In the genomic region with DNA sequence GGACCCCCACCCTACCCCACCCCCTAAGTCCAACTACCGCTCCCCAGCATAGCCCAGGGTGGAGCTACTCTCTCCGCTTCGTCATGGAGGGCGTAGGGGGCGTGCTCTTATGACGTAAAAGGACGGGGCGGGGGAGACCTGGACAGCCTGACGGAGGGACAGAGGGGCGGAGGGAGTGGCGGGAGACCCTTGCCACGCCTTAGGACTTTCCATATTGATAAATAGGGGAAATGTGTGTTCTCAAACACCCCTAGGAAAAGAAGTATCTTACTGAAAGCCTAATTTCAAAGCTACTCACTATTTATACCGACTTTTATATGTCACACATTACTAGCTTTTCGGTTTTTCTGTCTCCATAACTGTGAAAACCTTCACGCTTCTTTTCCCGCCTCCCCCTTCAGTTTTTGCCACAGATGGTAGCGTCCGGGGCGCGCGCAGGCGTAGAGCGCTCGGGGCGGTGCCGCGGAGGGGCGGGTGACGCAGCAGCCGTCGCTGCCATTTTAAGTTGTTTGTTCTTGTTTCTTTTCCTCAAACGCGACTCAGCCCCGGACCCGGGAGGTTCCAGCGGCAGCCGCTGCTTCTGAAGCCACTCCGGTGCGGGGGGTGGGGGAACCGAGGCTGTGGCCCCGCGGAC, we compare ENCODE assay signal across 8 mouse cellular contexts. TPM values are rescaled to one million over a fixed set of nuclear protein-coding genes. Genes with fewer than 3 reads are reported as not detected.
A peak's percentile ranks its signal among the peaks of the same experiment; 100 is the strongest.
DNase-seq lines count a peak whose midpoint lies in the region; ATAC-seq and TF ChIP-seq lines count a peak whose summit lies in the region.

No protein-coding gene starts in this region.

- no peak for TF ChIP-seq CTCF in layer of hippocampus, adult 2 months (conservative IDR thresholded peaks at IDR 0.05)
- no peak for TF ChIP-seq CTCF in lung, embryonic 14.5 days (IDR thresholded peaks at IDR 0.05; ENCODE audit: low read depth)
- TF ChIP-seq CTCF in olfactory bulb, adult 2 months (IDR thresholded peaks at IDR 0.05; ENCODE audit: insufficient read depth, low read depth, low read length): no peak
- TF ChIP-seq CTCF in thymus, adult 2 months (IDR thresholded peaks at IDR 0.05; ENCODE audit: borderline replicate concordance, control insufficient read depth, extremely low read depth, insufficient read depth, low read length, poor library complexity): no peak

- H3K4me3 ChIP-seq in forebrain, embryonic 15.5 days: peak overlapping the region; percentile 98
- peak overlapping the region; percentile 92 for H3K4me3 ChIP-seq in layer of hippocampus, adult 2 months
- peak overlapping the region; percentile 98 for H3K4me3 ChIP-seq in lung, embryonic 14.5 days (ENCODE audit: low read depth, low read length)
- H3K4me3 ChIP-seq in olfactory bulb, adult 2 months (ENCODE audit: insufficient read depth, low read depth, low read length): peak overlapping the region; percentile 83
- H3K4me3 ChIP-seq in thymus, adult 2 months (ENCODE audit: control insufficient read depth, insufficient read depth, low read length): peak overlapping the region; percentile 90

- peaks cover 36% of the 10 kb centered on the region for H3K4me1 ChIP-seq in forebrain, embryonic 15.5 days
- H3K4me1 ChIP-seq in lung, embryonic 14.5 days (ENCODE audit: insufficient read depth): no peaks in the 10 kb centered on the region
- H3K4me1 ChIP-seq in olfactory bulb, adult 2 months (ENCODE audit: control insufficient read depth, insufficient read depth, low read length): no peaks in the 10 kb centered on the region
- H3K4me1 ChIP-seq in thymus, adult 2 months (replicated peaks; ENCODE audit: control insufficient read depth, insufficient read depth, low read length): peaks cover 7% of the 10 kb centered on the region

- peak overlapping the region; percentile 90 for H3K4me2 ChIP-seq in forebrain, embryonic 15.5 days (replicated peaks)
- H3K4me2 ChIP-seq in lung, embryonic 14.5 days: peak overlapping the region; percentile 91

- peak; percentile 97 for TF ChIP-seq POLR2A in olfactory bulb, adult 2 months (IDR thresholded peaks at IDR 0.05; ENCODE audit: insufficient read depth, low read depth, low read length)
- TF ChIP-seq POLR2A in thymus, adult 2 months (IDR thresholded peaks at IDR 0.05; ENCODE audit: control insufficient read depth, extremely low read depth, insufficient read depth, low read length, poor library complexity): peak; percentile 99

- peak; percentile 97 for ATAC-seq in forebrain, embryonic 15.5 days (replicated peaks)
- peak; percentile 97 for ATAC-seq in lung, embryonic 14.5 days (ENCODE audit: insufficient read depth)

- intact Hi-C loops in heart, postnatal 36 days (cut with DNase I): loop anchor here (1.0 kb wide), 1 partner anchor 39 kb away; a partner anchor contains a TSS

- WGBS in forebrain, embryonic 15.5 days: under 1% methylated on average over 42 of the region's 42 CpGs
- WGBS in lung, embryonic 14.5 days: 0% methylated on average over 42 of the region's 42 CpGs
- WGBS in olfactory bulb, adult 2 months: under 1% methylated on average over 42 of the region's 42 CpGs
- WGBS in thymus, adult 2 months: under 1% methylated on average over 42 of the region's 42 CpGs

- H3K27me3 ChIP-seq in forebrain, embryonic 15.5 days: no peaks in the 10 kb centered on the region
- H3K27me3 ChIP-seq in lung, embryonic 14.5 days (ENCODE audit: insufficient read depth, low read length): no peaks in the 10 kb centered on the region
- H3K27me3 ChIP-seq in thymus, adult 2 months (ENCODE audit: control insufficient read depth, insufficient read depth, low read length): no peaks in the 10 kb centered on the region

- H3K27ac ChIP-seq in forebrain, embryonic 15.5 days (replicated peaks): peak overlapping the region; percentile 100
- peak overlapping the region; percentile 93 for H3K27ac ChIP-seq in layer of hippocampus, adult 2 months
- peak overlapping the region; percentile 100 for H3K27ac ChIP-seq in lung, embryonic 14.5 days (ENCODE audit: low read depth)
- H3K27ac ChIP-seq in olfactory bulb, adult 2 months (ENCODE audit: insufficient read depth, low read depth, low read length): peak overlapping the region; percentile 86
- H3K27ac ChIP-seq in thymus, adult 2 months (ENCODE audit: control insufficient read depth, insufficient read depth, low read length): peak overlapping the region; percentile 95

- H3K36me3 ChIP-seq in forebrain, embryonic 15.5 days: no peaks in the 10 kb centered on the region
- H3K36me3 ChIP-seq in lung, embryonic 14.5 days (ENCODE audit: insufficient read depth): peaks cover 10% of the 10 kb centered on the region
- H3K36me3 ChIP-seq in thymus, adult 2 months (ENCODE audit: control insufficient read depth, insufficient read depth, low read length): peaks cover 8% of the 10 kb centered on the region

- no peaks in the 10 kb centered on the region for H3K9me3 ChIP-seq in forebrain, embryonic 15.5 days
- no peaks in the 10 kb centered on the region for H3K9me3 ChIP-seq in lung, embryonic 14.5 days (ENCODE audit: low read depth, low read length)

- peak overlapping the region; percentile 96 for H3K9ac ChIP-seq in forebrain, embryonic 15.5 days (replicated peaks)
- H3K9ac ChIP-seq in lung, embryonic 14.5 days: peak overlapping the region; percentile 98

- peak; percentile 98 for DNase-seq in ES-CJ7 (ENCODE audit: low read depth, low spot score)
- peak; percentile 96 for DNase-seq in cerebellum, adult 11 months
- peak; percentile 97 for DNase-seq in heart, postnatal 36 days
- peak; percentile 97 to 99 for DNase-seq in layer of hippocampus, adult 2 months (ENCODE audit: low spot score in 2 of 2)
- DNase-seq in lung, embryonic 14.5 days: peak; percentile 95
- DNase-seq in thymus, adult 2 months: peak; percentile 97

RNA-seq across cellular contexts. Expression of a gene that starts 0.7 kb away (rescaled TPM):
- 29.0 and 30.8 TPM in 2 replicates for polyA plus RNA-seq in forebrain, embryonic 15.5 days (2015; fragmentation: Nextera tagmentation; extraction: Ambion mirVana)
- total RNA-seq in heart, postnatal 36 days (2021): 100 to 1,000 TPM; 136 to 147 TPM
- total RNA-seq in layer of hippocampus, adult 2 months (2021): 100 to 1,000 TPM; 161 to 169 TPM
- 26.9 and 32.5 TPM in 2 replicates for polyA plus RNA-seq in lung, embryonic 14.5 days (2014; fragmentation: Nextera tagmentation; extraction: Ambion mirVana)
- polyA plus RNA-seq in olfactory bulb, adult 2 months (2012; ENCODE audit: insufficient read depth, insufficient read length, low replicate concordance, missing spikeins): 104 and 156 TPM in 2 replicates
- polyA plus RNA-seq in thymus, adult 2 months (2012; rRNA removed): 48.8 and 53.7 TPM in 2 replicates

RNA-seq across cellular contexts. Expression of a gene that starts 30.5 kb away (rescaled TPM):
- polyA plus RNA-seq in forebrain, embryonic 15.5 days (2015; fragmentation: Nextera tagmentation; extraction: Ambion mirVana): 58.8 and 60.0 TPM in 2 replicates
- total RNA-seq in heart, postnatal 36 days (2021): 100 to 1,000 TPM; 418 to 460 TPM
- total RNA-seq in layer of hippocampus, adult 2 months (2021): 100 to 1,000 TPM; 103 TPM
- 61.1 and 62.3 TPM in 2 replicates for polyA plus RNA-seq in lung, embryonic 14.5 days (2014; fragmentation: Nextera tagmentation; extraction: Ambion mirVana)
- not detected in 2 replicates for polyA plus RNA-seq in olfactory bulb, adult 2 months (2012; ENCODE audit: insufficient read depth, insufficient read length, low replicate concordance, missing spikeins)
- 49.8 and 51.5 TPM in 2 replicates for polyA plus RNA-seq in thymus, adult 2 months (2012; rRNA removed)

RNA-seq across cellular contexts. Expression of a gene that starts 30.7 kb away (rescaled TPM):
- polyA plus RNA-seq in forebrain, embryonic 15.5 days (2015; fragmentation: Nextera tagmentation; extraction: Ambion mirVana): 46.5 and 48.9 TPM in 2 replicates
- 10 to 100 TPM; 14.6 to 17.0 TPM for total RNA-seq in heart, postnatal 36 days (2021)
- 10 to 100 TPM; 22.0 to 22.7 TPM for total RNA-seq in layer of hippocampus, adult 2 months (2021)
- polyA plus RNA-seq in lung, embryonic 14.5 days (2014; fragmentation: Nextera tagmentation; extraction: Ambion mirVana): 61.5 and 66.3 TPM in 2 replicates
- polyA plus RNA-seq in olfactory bulb, adult 2 months (2012; ENCODE audit: insufficient read depth, insufficient read length, low replicate concordance, missing spikeins): not detected in 2 replicates
- 40.3 and 42.4 TPM in 2 replicates for polyA plus RNA-seq in thymus, adult 2 months (2012; rRNA removed)

RNA-seq across cellular contexts. Expression of a gene that starts 39.1 kb away (rescaled TPM):
- polyA plus RNA-seq in forebrain, embryonic 15.5 days (2015; fragmentation: Nextera tagmentation; extraction: Ambion mirVana): 41.1 and 50.3 TPM in 2 replicates
- 10 to 100 TPM; 48.5 to 52.9 TPM for total RNA-seq in heart, postnatal 36 days (2021)
- 1 to 10 TPM; 2.3 to 2.9 TPM for total RNA-seq in layer of hippocampus, adult 2 months (2021)
- 134 and 135 TPM in 2 replicates for polyA plus RNA-seq in lung, embryonic 14.5 days (2014; fragmentation: Nextera tagmentation; extraction: Ambion mirVana)
- polyA plus RNA-seq in olfactory bulb, adult 2 months (2012; ENCODE audit: insufficient read depth, insufficient read length, low replicate concordance, missing spikeins): not detected in 2 replicates
- 10.6 and 11.9 TPM in 2 replicates for polyA plus RNA-seq in thymus, adult 2 months (2012; rRNA removed)

RNA-seq across cellular contexts. Expression of a gene that starts 44.1 kb away (rescaled TPM):
- polyA plus RNA-seq in forebrain, embryonic 15.5 days (2015; fragmentation: Nextera tagmentation; extraction: Ambion mirVana): 2.9 and 3.2 TPM in 2 replicates
- total RNA-seq in heart, postnatal 36 days (2021): not detected
- 10 to 100 TPM; 27.0 to 27.6 TPM for total RNA-seq in layer of hippocampus, adult 2 months (2021)
- polyA plus RNA-seq in lung, embryonic 14.5 days (2014; fragmentation: Nextera tagmentation; extraction: Ambion mirVana): 0.12 and 0.14 TPM in 2 replicates
- not detected in 2 replicates for polyA plus RNA-seq in olfactory bulb, adult 2 months (2012; ENCODE audit: insufficient read depth, insufficient read length, low replicate concordance, missing spikeins)
- 0.12 and 0.13 TPM in 2 replicates for polyA plus RNA-seq in thymus, adult 2 months (2012; rRNA removed)

Comparison
In these comparisons a context has a peak if more than half of its experiments do, and no peak if none do; other contexts are left out.
1. Peak in every context shown above with its lines: DNase-seq, ATAC-seq, H3K4me3 ChIP-seq and H3K27ac ChIP-seq.
2. RNA of a gene that starts 30.5 kb away (polyA plus RNA-seq): 61.1 to 62.3 TPM in lung, embryonic 14.5 days, 58.8 to 60.0 TPM in forebrain, embryonic 15.5 days and 49.8 to 51.5 TPM in thymus, adult 2 months; not detected in olfactory bulb, adult 2 months; every median in the first group is over 10 times any median in the second.